Mouse (Mus musculus) heart, adult 2 months (tissue): ENCODE measurements around the gene Hsd17b7.

Experiments used
- CTCF ChIP-seq: fragments of 200-600 bp; IDR thresholded peaks from 2 replicates; pipeline ENCODE4 v1.8.1; 2022; ENCODE audit warnings: antibody characterized with exemption, mild to moderate bottlenecking, moderate library complexity
- POLR2A ChIP-seq: fragments of 200-500 bp; IDR thresholded peaks from 2 replicates; pipeline ENCODE4 v1.6.1; 2011; ENCODE audit warnings: mild to moderate bottlenecking, low read depth, low read length, control low read depth; ENCODE audit not compliant: insufficient read depth

DNA sequence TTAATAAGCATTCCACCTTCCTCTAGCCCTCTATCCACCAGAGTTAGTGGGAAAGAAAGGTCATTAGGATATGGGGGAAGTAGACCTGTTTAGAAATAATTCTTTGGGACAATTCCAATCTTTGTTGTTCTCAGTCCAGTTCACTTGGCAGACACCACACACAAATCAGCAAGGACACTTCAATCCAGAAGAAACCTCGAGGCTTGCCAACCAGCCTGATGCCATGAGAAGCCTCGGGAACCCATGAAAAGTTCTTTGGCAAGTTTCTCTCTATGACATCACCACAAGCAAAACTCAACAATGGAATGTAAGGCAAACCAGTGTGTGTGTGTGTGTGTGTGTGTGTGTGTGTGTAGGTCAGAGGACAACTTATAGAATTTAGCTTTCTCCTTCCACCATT lies 44.5 kb downstream of the Hsd17b7 start:
- no peak for TF ChIP-seq CTCF
- no peak for TF ChIP-seq POLR2A
